Mouse (Mus musculus): ENCODE measurements around the gene Pdcd11.

DNA sequence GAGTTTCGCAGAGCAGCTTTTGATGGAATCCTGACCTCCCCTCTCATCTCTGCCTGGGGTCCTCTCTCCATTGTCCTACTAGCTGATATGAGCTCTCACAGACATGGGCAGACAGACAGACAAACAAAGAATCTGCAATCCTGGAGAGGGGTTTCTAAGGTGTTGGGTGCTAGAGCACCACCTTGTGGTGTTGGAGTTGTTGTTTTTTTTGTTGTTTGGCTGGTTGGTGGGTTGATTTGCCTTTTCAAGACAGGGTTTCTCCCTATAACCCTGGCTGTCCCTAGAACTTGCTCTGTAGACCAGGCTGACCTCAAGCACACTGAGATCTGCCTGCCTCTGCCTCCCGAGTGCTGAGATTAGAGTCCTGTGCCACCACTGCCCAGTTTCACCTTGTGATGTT, 84.9 kb downstream of the Pdcd11 start:
- TF ChIP-seq GATA1 (IDR thresholded peaks at IDR 0.05; ENCODE audit: borderline replicate concordance, low read length) (no peak), FLI1 (IDR thresholded peaks at IDR 0.05; ENCODE audit: low read length) (no peak)
